8 mouse cellular contexts compared by ENCODE assay signal in genomic region chr8:84103601-84104000, GRCm38 (mm10). TPM values are rescaled to one million over a fixed set of nuclear protein-coding genes. Genes with fewer than 3 reads are reported as not detected.
DNase-seq lines count a peak whose midpoint lies in the region; ATAC-seq and TF ChIP-seq lines count a peak whose summit lies in the region.

No protein-coding gene starts in this region.

- H3K27ac ChIP-seq in embryonic facial prominence, embryonic 12.5 days: 0 out of 2 replicates have a peak overlapping the region, but pooled peaks have one; percentile 89
- peak overlapping the region; percentile 33; the same call in 1 of the 2 replicates for H3K27ac ChIP-seq in kidney, adult 2 months (ENCODE audit: insufficient read depth, low read depth, low read length)

- H3K9ac ChIP-seq in embryonic facial prominence, embryonic 12.5 days: peak overlapping the region; percentile 83

- H3K4me3 ChIP-seq in embryonic facial prominence, embryonic 12.5 days: peak overlapping the region; percentile 64
- H3K4me3 ChIP-seq in kidney, adult 2 months (ENCODE audit: insufficient read depth, low read depth, low read length): peak overlapping the region; percentile 74

- H3K27me3 ChIP-seq in embryonic facial prominence, embryonic 12.5 days: no peaks in the 10 kb centered on the region
- no peaks in the 10 kb centered on the region for H3K27me3 ChIP-seq in kidney, adult 2 months (replicated peaks; ENCODE audit: control insufficient read depth, insufficient read depth, low read length)

- no peaks in the 10 kb centered on the region for H3K9me3 ChIP-seq in embryonic facial prominence, embryonic 12.5 days

- H3K4me1 ChIP-seq in embryonic facial prominence, embryonic 12.5 days: peaks cover 15% of the 10 kb centered on the region
- peaks cover 6% of the 10 kb centered on the region for H3K4me1 ChIP-seq in kidney, adult 2 months (ENCODE audit: control insufficient read depth, insufficient read depth, low read length)

- DNase-seq in left cerebral cortex, postnatal 4 days: peak; percentile 67
- no peak for DNase-seq in left cerebral cortex, adult 9 months (ENCODE audit: low spot score in 2 of 2)
- DNase-seq in kidney, adult 2 months: peak; percentile 82
- peak; percentile 26 for DNase-seq in lung, postnatal 25 days (ENCODE audit: low spot score)
- no peak for DNase-seq in adrenal gland, adult 8-10 months
- DNase-seq in layer of hippocampus, postnatal 10 days (ENCODE audit: low spot score in 2 of 2): no peak
- DNase-seq in gastrocnemius, postnatal 36 days: no peak

- no peak for TF ChIP-seq CTCF in kidney, adult 2 months (conservative IDR thresholded peaks at IDR 0.05; ENCODE audit: insufficient read depth, insufficient read length, low read depth, low read length)

- TF ChIP-seq POLR2A in kidney, adult 2 months (IDR thresholded peaks at IDR 0.05; ENCODE audit: low read depth, low read length): no peak

- peak overlapping the region; percentile 62 for H3K4me2 ChIP-seq in embryonic facial prominence, embryonic 12.5 days (replicated peaks)

- no peak for ATAC-seq in embryonic facial prominence, embryonic 12.5 days (ENCODE audit: insufficient number of reproducible peaks, insufficient read depth, low FRiP score, low TSS enrichment)

- 59% methylated on average over 3 of the region's 3 CpGs for WGBS in embryonic facial prominence, embryonic 12.5 days
- 22% methylated on average over 3 of the region's 3 CpGs for WGBS in kidney, adult 2 months

- intact Hi-C loops in left cerebral cortex, postnatal 4 days (cut with DNase I): no loop called here
- intact Hi-C loops in gastrocnemius, postnatal 36 days (cut with DNase I): no loop called here

- H3K36me3 ChIP-seq in embryonic facial prominence, embryonic 12.5 days: peaks cover 28% of the 10 kb centered on the region
- no peaks in the 10 kb centered on the region for H3K36me3 ChIP-seq in kidney, adult 2 months (ENCODE audit: control insufficient read depth, insufficient read depth, low read length)

RNA-seq across cellular contexts. Expression of gene Dcaf15, which starts 1.0 kb away (rescaled TPM):
- total RNA-seq in left cerebral cortex, postnatal 4 days (2021): 10 to 100 TPM; 49.1 to 49.7 TPM
- polyA plus RNA-seq in embryonic facial prominence, embryonic 12.5 days (2016; fragmentation: Nextera tagmentation; extraction: Ambion mirVana): 13.0 and 16.1 TPM in 2 replicates
- 28.2 and 30.1 TPM in 2 replicates for polyA plus RNA-seq in kidney, adult 2 months (2012; rRNA removed)
- 10 to 100 TPM; 18.3 to 27.1 (median 23.8) TPM for total RNA-seq in adrenal gland, adult 8-10 months (2022)
- 10 to 100 TPM; 31.8 to 31.9 TPM for total RNA-seq in layer of hippocampus, postnatal 10 days (2021)
- 1 to 10 TPM; 4.8 to 5.1 TPM for total RNA-seq in gastrocnemius, postnatal 36 days (2021)

RNA-seq across cellular contexts. Expression of gene Podnl1, which starts 22.2 kb away (rescaled TPM):
- not detected for total RNA-seq in left cerebral cortex, postnatal 4 days (2021)
- polyA plus RNA-seq in embryonic facial prominence, embryonic 12.5 days (2016; fragmentation: Nextera tagmentation; extraction: Ambion mirVana): 0.31 and 0.43 TPM in 2 replicates
- 0.48 and 0.67 TPM in 2 replicates for polyA plus RNA-seq in kidney, adult 2 months (2012; rRNA removed)
- under 1 TPM; 0.10 to 0.86 (median 0.34) TPM for total RNA-seq in adrenal gland, adult 8-10 months (2022)
- not detected for total RNA-seq in layer of hippocampus, postnatal 10 days (2021)
- not detected for total RNA-seq in gastrocnemius, postnatal 36 days (2021)

RNA-seq across cellular contexts. Expression of gene Rfx1, which starts 37.0 kb away (rescaled TPM):
- total RNA-seq in left cerebral cortex, postnatal 4 days (2021): 10 to 100 TPM; 26.1 to 28.5 TPM
- polyA plus RNA-seq in embryonic facial prominence, embryonic 12.5 days (2016; fragmentation: Nextera tagmentation; extraction: Ambion mirVana): 10.3 and 10.4 TPM in 2 replicates
- polyA plus RNA-seq in kidney, adult 2 months (2012; rRNA removed): 15.8 and 18.0 TPM in 2 replicates
- 10 to 100 TPM; 16.8 to 25.2 (median 20.5) TPM for total RNA-seq in adrenal gland, adult 8-10 months (2022)
- 10 to 100 TPM; 20.9 to 21.5 TPM for total RNA-seq in layer of hippocampus, postnatal 10 days (2021)
- total RNA-seq in gastrocnemius, postnatal 36 days (2021): 1 to 10 TPM; 4.7 TPM

RNA-seq across cellular contexts. Expression of gene Gm10643, which starts 38.7 kb away (rescaled TPM):
- 1 to 10 TPM; 3.3 to 4.0 TPM for total RNA-seq in left cerebral cortex, postnatal 4 days (2021)
- 1.9 and 2.0 TPM in 2 replicates for polyA plus RNA-seq in embryonic facial prominence, embryonic 12.5 days (2016; fragmentation: Nextera tagmentation; extraction: Ambion mirVana)
- polyA plus RNA-seq in kidney, adult 2 months (2012; rRNA removed): 1.1 and 1.2 TPM in 2 replicates
- total RNA-seq in adrenal gland, adult 8-10 months (2022): 1 to 10 TPM; 2.9 to 5.9 (median 4.2) TPM
- total RNA-seq in layer of hippocampus, postnatal 10 days (2021): 1 to 10 TPM; 3.0 to 5.3 TPM
- total RNA-seq in gastrocnemius, postnatal 36 days (2021): 1 to 10 TPM; 1.6 to 1.7 TPM

RNA-seq across cellular contexts. Expression of gene Cc2d1a, which starts 44.1 kb away (rescaled TPM):
- 10 to 100 TPM; 74.9 to 80.8 TPM for total RNA-seq in left cerebral cortex, postnatal 4 days (2021)
- polyA plus RNA-seq in embryonic facial prominence, embryonic 12.5 days (2016; fragmentation: Nextera tagmentation; extraction: Ambion mirVana): 27.5 and 29.2 TPM in 2 replicates
- 24.1 and 26.0 TPM in 2 replicates for polyA plus RNA-seq in kidney, adult 2 months (2012; rRNA removed)
- total RNA-seq in adrenal gland, adult 8-10 months (2022): 10 to 100 TPM; 33.9 to 51.2 (median 40.3) TPM
- total RNA-seq in layer of hippocampus, postnatal 10 days (2021): 10 to 100 TPM; 59.8 to 68.1 TPM
- total RNA-seq in gastrocnemius, postnatal 36 days (2021): 10 to 100 TPM; 15.7 to 16.1 TPM

Comparison
In these comparisons a context has a peak if more than half of its experiments do, and no peak if none do; other contexts are left out.
1. DNase-seq: peak in left cerebral cortex, postnatal 4 days (single experiment), kidney, adult 2 months (single experiment) and lung, postnatal 25 days (single experiment); none in left cerebral cortex, adult 9 months (0 of 2), adrenal gland, adult 8-10 months (single experiment), layer of hippocampus, postnatal 10 days (0 of 2) and gastrocnemius, postnatal 36 days (0 of 2).